Mouse (Mus musculus) olfactory bulb, adult 2 months (tissue): ENCODE measurements at regions not wholly inside any gene's neighbourhood (a gene's known extent, or its start where the extent isn't known, plus 50 kb on each side); places are given as distances from the start of the nearest gene placed in this dataset.

Experiments used
- CTCF ChIP-seq: fragments of 200-500 bp; IDR thresholded peaks from 2 replicates; pipeline ENCODE4 v1.5.1; 2012; ENCODE audit warnings: low read depth, mild to moderate bottlenecking, low read length, moderate library complexity; ENCODE audit not compliant: insufficient read depth
- POLR2A ChIP-seq: fragments of 200-500 bp; IDR thresholded peaks from 2 replicates; pipeline ENCODE4 v1.6.1; 2012; ENCODE audit warnings: mild to moderate bottlenecking, low read depth, low read length, moderate library complexity; ENCODE audit not compliant: insufficient read depth

- no peak for TF ChIP-seq CTCF
- TF ChIP-seq POLR2A = no peak
Observed at GRCm38 (mm10) chr12:71431116-71431515, 121.4 kb downstream of the Dact1 start.
